Mouse (Mus musculus) lung, postnatal 4 days (tissue): ENCODE results near the gene Foxs1.

Source experiments
- DNase-seq, 2 experiments: peaks; one replicate each; pipeline ENCODE4 v3.0.0; 2021

Gene Foxs1

GRCm38 (mm10) chr2:152902658-152903057 is 30.4 kb downstream of the Foxs1 start:
- DNase-seq = no peak

DNA sequence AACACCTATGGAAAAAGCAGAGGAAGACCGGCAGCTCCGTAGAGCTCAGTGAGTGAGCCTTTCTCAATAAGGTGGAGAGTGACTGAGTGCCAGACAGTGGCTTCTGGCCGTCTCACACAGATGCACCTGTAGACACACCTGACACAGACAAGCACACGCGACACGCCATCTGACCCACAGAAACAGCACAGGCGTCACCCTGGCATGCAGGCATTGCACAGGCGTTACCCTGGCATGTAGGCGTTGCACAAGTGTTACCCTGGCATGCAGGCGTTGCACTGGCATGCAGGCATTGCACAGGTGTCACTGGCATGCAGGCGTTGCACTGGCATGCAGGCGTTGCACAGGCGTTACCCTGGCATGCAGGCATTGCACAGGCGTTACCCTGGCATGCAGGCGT is 31.7 kb downstream of the Foxs1 start:
- DNase-seq = no peak

- no peak for DNase-seq
Observed at GRCm38 (mm10) chr2:152899011-152899410, 34.0 kb downstream of the Foxs1 start.

GRCm38 (mm10) chr2:152896926-152897325 is 36.1 kb downstream of the Foxs1 start:
- no peak for DNase-seq

DNA sequence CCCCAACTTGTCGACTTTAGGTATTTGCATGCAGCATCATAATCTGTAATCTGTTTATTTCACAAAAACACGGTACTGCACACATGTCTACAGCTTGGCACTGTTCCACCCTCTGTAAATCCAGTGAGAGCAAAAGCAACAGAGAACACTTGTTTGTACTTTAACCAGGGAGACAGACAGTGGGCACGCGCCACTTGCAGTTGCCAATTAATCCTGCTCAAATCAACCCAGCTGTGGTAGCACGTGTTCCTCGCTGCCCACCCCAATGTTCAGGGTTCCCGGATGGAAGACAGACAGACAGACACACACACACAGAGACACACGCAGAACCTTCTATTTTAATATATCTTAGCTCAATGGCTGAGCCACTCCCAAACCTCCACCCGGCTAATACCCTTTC is 37.2 kb downstream of the Foxs1 start:
- DNase-seq = no peak

DNA sequence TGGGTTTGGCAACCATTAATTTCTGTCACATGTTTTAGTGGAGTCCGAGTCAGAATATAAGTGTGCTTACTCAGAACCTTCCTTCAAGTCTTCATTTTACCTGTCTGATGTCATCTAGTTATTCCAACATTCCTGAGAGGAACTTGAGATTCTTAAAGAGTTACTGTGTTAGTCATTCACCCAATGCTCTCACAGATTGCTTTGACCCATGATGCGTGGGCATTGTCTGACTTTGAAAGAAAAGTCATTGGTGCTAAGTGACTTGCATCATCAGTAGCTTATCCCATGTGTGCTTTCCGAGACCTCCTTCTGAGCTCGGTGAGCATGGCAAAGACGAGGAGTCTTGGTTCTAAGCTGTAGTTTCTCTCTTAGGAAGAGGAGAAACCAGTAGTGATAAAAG is 44.2 kb downstream of the Foxs1 start:
- DNase-seq = no peak

GRCm38 (mm10) chr2:152887230-152887629 is 45.8 kb downstream of the Foxs1 start:
- no peak for DNase-seq

DNA sequence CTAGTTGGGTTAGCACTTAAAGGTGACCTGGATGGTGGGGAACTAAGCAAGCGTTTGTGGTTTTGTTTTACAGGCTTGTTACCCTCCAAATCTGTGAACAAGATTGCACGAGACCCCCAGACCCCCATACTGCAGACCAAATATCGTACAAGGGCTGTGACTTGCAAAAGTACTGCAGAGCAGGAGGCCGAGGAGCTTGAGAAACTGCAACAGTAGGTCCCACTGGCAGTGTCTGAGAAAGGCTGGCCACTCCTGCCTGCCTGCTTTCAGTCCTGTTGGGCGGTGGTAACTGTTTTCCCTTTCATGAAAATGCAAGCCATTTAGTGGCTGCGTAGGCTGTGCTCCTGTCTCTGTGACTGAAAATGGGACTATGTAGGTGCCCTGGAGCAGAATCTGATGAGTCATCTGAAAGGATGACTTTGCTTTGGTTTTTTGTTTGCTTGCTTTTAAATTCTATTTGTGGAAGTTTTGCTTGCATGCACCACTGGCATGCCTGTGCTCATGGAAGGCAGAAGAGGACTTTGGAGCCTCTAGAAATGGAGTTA is 48.8 kb downstream of the Foxs1 start:
- DNase-seq = no peak
